Mouse (Mus musculus): ENCODE data around the gene Cox6b1. TPM values are rescaled to one million over a fixed set of nuclear protein-coding genes. Genes with fewer than 3 reads are reported as not detected.

The Cox6b1 gene
- polyA plus RNA-seq, 1 experiment from 2014 or later, result 1,141 TPM

DNA sequence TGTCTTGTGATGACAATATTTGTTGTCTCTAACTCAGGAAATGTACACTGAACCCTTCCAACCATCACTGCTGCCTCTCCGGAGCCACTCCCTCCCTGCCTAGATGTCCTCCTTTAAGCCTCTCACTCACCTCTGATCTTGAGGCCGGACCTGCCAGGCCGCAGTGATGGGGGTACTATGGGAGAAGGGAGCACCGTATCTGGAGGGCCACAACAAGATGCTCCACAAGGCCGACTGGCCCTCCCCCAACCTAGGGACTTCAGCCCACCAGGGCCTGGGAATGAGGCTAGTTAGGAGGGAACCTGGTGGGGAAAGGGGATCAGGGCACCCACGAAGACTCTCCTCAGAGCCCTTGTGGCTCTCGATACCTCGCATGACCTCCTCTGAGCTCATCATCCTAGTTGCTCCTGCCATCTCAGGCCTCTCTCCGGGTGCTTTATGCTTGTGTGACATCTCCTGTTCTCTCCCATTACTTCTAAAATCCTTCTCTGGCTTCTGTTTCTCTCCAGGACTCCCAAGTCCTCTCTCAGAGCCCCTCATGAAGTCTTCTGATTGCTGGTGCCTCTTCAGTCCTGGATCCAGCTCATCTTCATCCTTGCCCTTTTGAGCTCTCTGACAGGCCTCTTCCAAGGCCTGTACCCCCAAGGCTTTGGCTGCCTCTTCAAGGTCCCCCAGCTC lies 34.9 kb downstream of the Cox6b1 start:
- H3K4me3 ChIP-seq (ENCODE audit: low read depth, low read length), result no peak overlapping the region
- H3K27ac ChIP-seq (ENCODE audit: low read depth, low read length), result no peak overlapping the region
- no peak for ATAC-seq
- no peaks in the 10 kb centered on the region for H3K9me3 ChIP-seq (replicated peaks; ENCODE audit: control insufficient read depth, low read length)
- H3K4me2 ChIP-seq (ENCODE audit: low read length), result no peak overlapping the region
- no peak for DNase-seq (ENCODE audit: low spot score)
- peaks cover 10% of the 10 kb centered on the region for H3K36me3 ChIP-seq (ENCODE audit: control insufficient read depth, insufficient read depth, low read length)
- 89% methylated on average over 9 of the region's 9 CpGs for WGBS
- H3K27me3 ChIP-seq (replicated peaks; ENCODE audit: control insufficient read depth, insufficient read depth, low read length), result no peaks in the 10 kb centered on the region
- peak overlapping the region; percentile 29; the same call in 1 of the 2 replicates for H3K9ac ChIP-seq (ENCODE audit: low read length)
- peaks cover 7% of the 10 kb centered on the region for H3K4me1 ChIP-seq (ENCODE audit: control insufficient read depth, insufficient read depth, low read length)

- peaks cover 24% of the 10 kb centered on the region for H3K36me3 ChIP-seq (ENCODE audit: control insufficient read depth, insufficient read depth, low read length)
- H3K27me3 ChIP-seq (replicated peaks; ENCODE audit: control insufficient read depth, insufficient read depth, low read length), result no peaks in the 10 kb centered on the region
- peak overlapping the region; percentile 98 for H3K4me3 ChIP-seq (ENCODE audit: low read depth, low read length)
- WGBS, result 32% methylated on average over 39 of the region's 40 CpGs
- no peaks in the 10 kb centered on the region for H3K9me3 ChIP-seq (replicated peaks; ENCODE audit: control insufficient read depth, low read length)
- peak overlapping the region; percentile 92 for H3K27ac ChIP-seq (ENCODE audit: low read depth, low read length)
- peak; percentile 92 for DNase-seq (ENCODE audit: low spot score)
- H3K4me2 ChIP-seq (ENCODE audit: low read length), result peak overlapping the region; percentile 95
- peaks cover 7% of the 10 kb centered on the region for H3K4me1 ChIP-seq (ENCODE audit: control insufficient read depth, insufficient read depth, low read length)
- H3K9ac ChIP-seq (ENCODE audit: low read length), result peak overlapping the region; percentile 97
- ATAC-seq, result peak; percentile 71
These were observed 36.3 kb downstream of the Cox6b1 start for GRCm38 (mm10) chr7:30589435-30590301.

GRCm38 (mm10) chr7:30588676-30589434 lies 37.1 kb downstream of the Cox6b1 start, which contains the start of gene Kmt2b:
Kmt2b (minus strand) TSS chr7:30588726.
- under 1% methylated on average over 52 of the region's 68 CpGs for whole genome bisulfite sequencing
- ATAC-seq (peak; percentile 95), DNase-seq (ENCODE audit: low spot score) (peak; percentile 98)
- H3K4me3 ChIP-seq (ENCODE audit: low read depth, low read length), result peak within 1 kb of the TSS; percentile 98
- peak within 1 kb of the TSS; percentile 92 for H3K27ac ChIP-seq (ENCODE audit: low read depth, low read length)
- H3K4me1 ChIP-seq (ENCODE audit: control insufficient read depth, insufficient read depth, low read length), result peaks cover 7% of the 10 kb centered on the region
- no peaks in the 10 kb centered on the region for H3K27me3 ChIP-seq (replicated peaks; ENCODE audit: control insufficient read depth, insufficient read depth, low read length)
- no peaks in the 10 kb centered on the region for H3K9me3 ChIP-seq (replicated peaks; ENCODE audit: control insufficient read depth, low read length)
- H3K36me3 ChIP-seq (ENCODE audit: control insufficient read depth, insufficient read depth, low read length), result peaks cover 32% of the 10 kb centered on the region
- peak within 1 kb of the TSS; percentile 95 for H3K4me2 ChIP-seq (ENCODE audit: low read length)
- peak within 1 kb of the TSS; percentile 97 for H3K9ac ChIP-seq (ENCODE audit: low read length)

DNA sequence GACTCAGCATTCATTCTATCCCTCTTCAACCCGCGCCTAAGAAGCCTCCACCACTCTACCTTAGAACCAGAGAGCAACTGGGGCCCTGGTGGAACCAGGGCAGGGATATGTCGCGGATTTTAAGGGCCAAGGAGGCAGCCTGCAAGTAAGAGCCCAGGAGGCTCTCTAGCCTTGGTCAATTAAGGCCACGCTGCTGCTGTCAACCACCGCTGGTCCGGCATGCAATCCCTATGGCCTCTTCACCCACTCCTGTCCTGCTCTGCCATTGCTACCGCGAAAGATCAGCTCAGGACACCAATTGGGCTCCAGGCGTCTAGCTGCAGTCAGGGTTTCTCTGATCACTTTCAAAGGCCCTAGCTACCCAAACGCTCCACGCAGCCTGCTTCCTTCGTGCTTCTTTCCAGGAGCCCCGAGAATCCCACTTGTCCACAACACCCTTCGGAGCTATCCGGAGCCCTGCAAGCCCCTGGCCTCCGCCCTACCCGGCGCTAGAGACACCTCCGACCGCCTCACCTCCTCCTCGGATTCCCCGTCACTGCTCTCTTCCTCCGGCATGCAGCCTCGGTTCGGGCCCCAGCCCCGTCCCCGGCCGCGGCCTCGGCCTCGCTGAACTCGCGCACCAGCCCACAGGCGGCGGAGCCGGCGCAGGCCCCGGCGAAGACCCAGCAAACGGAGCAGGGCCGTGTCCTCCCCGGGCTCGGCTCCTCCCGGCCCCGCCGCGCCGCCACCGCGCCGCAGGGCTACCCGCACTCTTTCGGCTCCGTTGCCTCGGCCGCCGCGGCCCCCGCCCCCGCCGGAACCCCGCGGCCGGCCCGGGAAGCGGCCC lies 37.9 kb downstream of the Cox6b1 start:
- Histone ChIP-seq H3K9me3 (replicated peaks; ENCODE audit: control insufficient read depth, low read length) (no peaks in the 10 kb centered on the region), H3K27ac (ENCODE audit: low read depth, low read length) (peak overlapping the region; percentile 92), H3K4me3 (ENCODE audit: low read depth, low read length) (peak overlapping the region; percentile 98), H3K4me1 (ENCODE audit: control insufficient read depth, insufficient read depth, low read length) (peaks cover 7% of the 10 kb centered on the region), H3K27me3 (replicated peaks; ENCODE audit: control insufficient read depth, insufficient read depth, low read length) (no peaks in the 10 kb centered on the region), H3K4me2 (ENCODE audit: low read length) (peak overlapping the region; percentile 95), H3K9ac (ENCODE audit: low read length) (peak overlapping the region; percentile 97), H3K36me3 (ENCODE audit: control insufficient read depth, insufficient read depth, low read length) (peaks cover 40% of the 10 kb centered on the region)
- DNase-seq (ENCODE audit: low spot score), result peak; percentile 29
- WGBS, result under 1% methylated on average over 63 of the region's 67 CpGs
- peak; percentile 48 for ATAC-seq

DNA sequence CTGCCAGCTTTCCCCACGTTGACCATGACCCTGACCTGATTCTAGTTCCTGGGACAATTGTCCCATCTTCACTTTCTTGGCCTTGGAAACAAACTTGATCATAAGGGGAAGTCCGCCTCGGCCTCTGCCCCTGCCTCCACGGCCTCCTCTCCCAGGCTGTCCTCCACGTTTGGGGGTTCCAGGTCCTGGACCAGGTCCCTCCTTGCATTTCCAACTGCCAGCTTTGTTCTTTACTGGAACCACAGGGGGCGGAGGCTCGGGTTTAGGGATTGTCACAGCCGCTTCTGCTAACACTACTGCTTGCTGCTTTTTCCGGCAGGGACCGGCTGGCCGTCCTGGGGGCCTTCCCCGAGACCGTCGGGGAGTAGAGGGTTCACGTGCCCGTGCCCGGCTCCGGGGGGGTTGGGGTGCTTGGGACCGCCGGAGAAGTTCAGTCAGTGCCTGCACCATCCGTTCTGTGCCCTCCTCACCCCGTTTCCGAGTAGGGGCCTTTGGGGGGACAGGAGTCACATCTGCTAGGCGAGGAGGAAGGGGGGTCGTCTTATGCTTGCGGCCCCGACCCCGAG lies 39.4 kb downstream of the Cox6b1 start:
- H3K36me3 ChIP-seq (ENCODE audit: control insufficient read depth, insufficient read depth, low read length), result peaks cover 55% of the 10 kb centered on the region

DNA sequence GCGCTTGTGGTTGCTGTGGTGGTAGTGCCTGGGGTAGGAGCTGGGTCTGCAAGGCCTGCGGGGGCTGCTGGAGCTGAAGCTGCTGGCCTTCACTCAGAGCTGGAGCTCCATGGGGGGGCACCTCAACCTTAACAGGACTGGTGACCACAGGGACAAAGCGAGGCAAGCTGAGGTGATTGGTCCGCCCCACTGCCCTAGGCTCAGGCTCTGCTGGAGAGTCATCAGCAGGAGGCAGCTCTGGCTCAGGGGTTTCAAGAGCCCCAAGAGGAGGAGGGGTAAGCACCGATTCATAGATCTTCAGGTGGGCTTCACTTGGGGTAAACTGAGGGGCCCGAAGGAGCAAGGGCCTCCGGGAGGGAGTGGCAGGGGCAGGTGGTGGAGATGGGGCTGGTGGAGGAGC lies 40.8 kb downstream of the Cox6b1 start:
- peaks cover 69% of the 10 kb centered on the region for H3K36me3 ChIP-seq (ENCODE audit: control insufficient read depth, insufficient read depth, low read length)
- no peaks in the 10 kb centered on the region for H3K9me3 ChIP-seq (replicated peaks; ENCODE audit: control insufficient read depth, low read length)
- H3K27ac ChIP-seq (ENCODE audit: low read depth, low read length), result no peak overlapping the region
- no peak overlapping the region for H3K9ac ChIP-seq (ENCODE audit: low read length)
- 96% methylated on average over 7 of the region's 7 CpGs for WGBS
- H3K4me3 ChIP-seq (ENCODE audit: low read depth, low read length), result no peak overlapping the region
- no peak overlapping the region for H3K4me2 ChIP-seq (ENCODE audit: low read length)
- peaks cover 7% of the 10 kb centered on the region for H3K4me1 ChIP-seq (ENCODE audit: control insufficient read depth, insufficient read depth, low read length)
- DNase-seq (ENCODE audit: low spot score), result no peak
- ATAC-seq, result no peak
- H3K27me3 ChIP-seq (replicated peaks; ENCODE audit: control insufficient read depth, insufficient read depth, low read length), result no peaks in the 10 kb centered on the region

More for the DNA sequence above, 39.4 kb downstream of the Cox6b1 start:
- H3K4me2 ChIP-seq (ENCODE audit: low read length), result peak overlapping the region; percentile 95
- H3K9ac ChIP-seq (ENCODE audit: low read length), result peak overlapping the region; percentile 97
- no peaks in the 10 kb centered on the region for H3K9me3 ChIP-seq (replicated peaks; ENCODE audit: control insufficient read depth, low read length)
- 89% methylated on average over 28 of the region's 28 CpGs for WGBS
- H3K4me3 ChIP-seq (ENCODE audit: low read depth, low read length), result no peak overlapping the region
- DNase-seq (ENCODE audit: low spot score), result no peak
- H3K27me3 ChIP-seq (replicated peaks; ENCODE audit: control insufficient read depth, insufficient read depth, low read length), result no peaks in the 10 kb centered on the region
- no peak for ATAC-seq
- peaks cover 7% of the 10 kb centered on the region for H3K4me1 ChIP-seq (ENCODE audit: control insufficient read depth, insufficient read depth, low read length)
- no peak overlapping the region for H3K27ac ChIP-seq (ENCODE audit: low read depth, low read length)

- H3K9ac ChIP-seq (ENCODE audit: low read length), result no peak overlapping the region
- no peak overlapping the region for H3K27ac ChIP-seq (ENCODE audit: low read depth, low read length)
- H3K4me1 ChIP-seq (ENCODE audit: control insufficient read depth, insufficient read depth, low read length), result peaks cover 7% of the 10 kb centered on the region
- H3K4me3 ChIP-seq (ENCODE audit: low read depth, low read length), result no peak overlapping the region
- 96% methylated on average over 10 of the region's 10 CpGs for WGBS
- DNase-seq (ENCODE audit: low spot score), result no peak
- H3K36me3 ChIP-seq (ENCODE audit: control insufficient read depth, insufficient read depth, low read length), result peaks cover 77% of the 10 kb centered on the region
- H3K9me3 ChIP-seq (replicated peaks; ENCODE audit: control insufficient read depth, low read length), result no peaks in the 10 kb centered on the region
- H3K4me2 ChIP-seq (ENCODE audit: low read length), result no peak overlapping the region
- ATAC-seq, result no peak
- H3K27me3 ChIP-seq (replicated peaks; ENCODE audit: control insufficient read depth, insufficient read depth, low read length), result no peaks in the 10 kb centered on the region
These were observed 41.6 kb downstream of the Cox6b1 start for GRCm38 (mm10) chr7:30584339-30584738.

- WGBS, result 94% methylated on average over 16 of the region's 16 CpGs
- Histone ChIP-seq H3K4me3 (ENCODE audit: low read depth, low read length) (no peak overlapping the region), H3K27me3 (replicated peaks; ENCODE audit: control insufficient read depth, insufficient read depth, low read length) (no peaks in the 10 kb centered on the region), H3K4me1 (ENCODE audit: control insufficient read depth, insufficient read depth, low read length) (no peaks in the 10 kb centered on the region), H3K9ac (ENCODE audit: low read length) (no peak overlapping the region), H3K36me3 (ENCODE audit: control insufficient read depth, insufficient read depth, low read length) (peaks cover 100% of the 10 kb centered on the region), H3K4me2 (ENCODE audit: low read length) (no peak overlapping the region), H3K27ac (ENCODE audit: low read depth, low read length) (no peak overlapping the region), H3K9me3 (replicated peaks; ENCODE audit: control insufficient read depth, low read length) (no peaks in the 10 kb centered on the region)
- DNase-seq (ENCODE audit: low spot score), result no peak
- no peak for ATAC-seq
These were observed 44.4 kb downstream of the Cox6b1 start for GRCm38 (mm10) chr7:30581547-30581946.

Measured in forebrain, embryonic 14.5 days (tissue).